Mouse (Mus musculus) hindbrain, embryonic 12.5 days (tissue): ENCODE measurements around the gene Ick. TPM values are rescaled to one million over a fixed set of nuclear protein-coding genes. Genes with fewer than 3 reads are reported as not detected.
"Not testable (repeated sequence)": the region's sequence is repeated elsewhere in the genome, so short reads cannot be mapped to it uniquely, and the experiment has no call there.

ENCODE experiments used
- ATAC-seq: fragments of 200-750 bp; cut with Nextera tagmentation; 2 replicates; pipeline ENCODE4 v1.8.0; 2017; ENCODE audit warnings: moderate TSS enrichment; ENCODE audit not compliant: low FRiP score
- H3K27ac ChIP-seq: fragments of 300-500 bp; sonication (generic); 2 replicates; pipeline ENCODE4 v1.5.1; 2016; ENCODE audit warnings: mild to moderate bottlenecking
- H3K27me3 ChIP-seq: fragments of 300-500 bp; sonication (generic); 2 replicates; pipeline ENCODE4 v1.6.1; 2016; ENCODE audit warnings: mild to moderate bottlenecking
- H3K36me3 ChIP-seq: fragments of 300-500 bp; sonication (generic); 2 replicates; pipeline ENCODE4 v1.6.1; 2016; ENCODE audit warnings: mild to moderate bottlenecking
- H3K4me1 ChIP-seq: fragments of 300-500 bp; sonication (generic); 2 replicates; pipeline ENCODE4 v1.6.1; 2016
- H3K4me2 ChIP-seq: fragments of 300-500 bp; sonication (generic); replicated peaks from 2 replicates; pipeline ENCODE4 v1.6.1; 2016; ENCODE audit warnings: mild to moderate bottlenecking
- H3K4me3 ChIP-seq: fragments of 300-500 bp; sonication (generic); 2 replicates; pipeline ENCODE4 v1.5.1; 2016; ENCODE audit warnings: mild to moderate bottlenecking
- H3K9ac ChIP-seq: fragments of 300-500 bp; sonication (generic); 2 replicates; pipeline ENCODE4 v1.6.1; 2016; ENCODE audit warnings: mild to moderate bottlenecking, moderate library complexity
- H3K9me3 ChIP-seq: fragments of 300-500 bp; sonication (generic); replicated peaks from 2 replicates; pipeline ENCODE4 v1.6.1; 2016; ENCODE audit warnings: mild to moderate bottlenecking
- WGBS: fragments of 180-500 bp; shearing (Covaris S2); methylation state at CpG from one replicate; pipeline ENCODE4 v1.1.7; 2016; 5-methylcytosine and 5-hydroxymethylcytosine counted together
- polyA plus RNA-seq: library from polyadenylated mRNA; unstranded; fragments of >200 nt; fragmentation: Nextera tagmentation; extraction: Ambion mirVana; gene quantifications from 2 replicates; pipeline ENCODE4 v1.2.1, GENCODE M21; 2016

Gene Ick
- 38.1 and 40.0 TPM in 2 replicates for polyA plus RNA-seq

DNA sequence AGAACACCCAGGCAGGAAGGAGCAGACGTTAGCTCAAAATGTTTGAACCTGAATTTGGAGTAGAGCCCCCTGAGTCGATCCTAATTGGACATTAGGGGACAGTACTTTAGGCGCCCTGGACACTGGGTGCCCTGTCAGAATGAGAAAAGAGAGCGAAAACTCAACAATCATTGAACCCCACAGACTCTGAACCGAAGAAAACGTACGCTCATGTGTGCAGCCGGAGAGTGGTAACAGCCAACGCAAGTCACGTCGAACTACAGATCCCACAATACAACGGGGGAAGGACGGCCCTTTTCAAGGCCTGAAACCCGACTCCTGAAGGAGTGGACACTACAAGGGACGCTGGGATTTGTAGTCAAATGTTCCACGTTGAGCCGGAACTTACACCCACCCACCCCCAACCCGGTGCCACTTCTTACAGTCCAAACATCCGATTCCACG lies at the start of gene Ick, which contains the start of gene Fbxo9:
Gene Ick (plus strand): TSS at position 397 of the 444 bp plus-strand sequence.
Gene Fbxo9 (minus strand): TSS at position 270 of the 444 bp plus-strand sequence.
- WGBS = under 1% methylated on average over 20 of the region's 20 CpGs
- Histone ChIP-seq H3K27me3 (no peaks in the 10 kb centered on the region), H3K4me1 (peaks cover 18% of the 10 kb centered on the region; the same call in 1 of the 2 replicates), H3K4me3 (peak within 1 kb of the TSS; percentile 84), H3K9ac (peak within 1 kb of the TSS; percentile 91), H3K36me3 (no peaks in the 10 kb centered on the region), H3K4me2 (peak within 1 kb of the TSS; percentile 86), H3K27ac (peak within 1 kb of the TSS; percentile 92), H3K9me3 (no peaks in the 10 kb centered on the region)
- peak; percentile 94 for ATAC-seq

DNA sequence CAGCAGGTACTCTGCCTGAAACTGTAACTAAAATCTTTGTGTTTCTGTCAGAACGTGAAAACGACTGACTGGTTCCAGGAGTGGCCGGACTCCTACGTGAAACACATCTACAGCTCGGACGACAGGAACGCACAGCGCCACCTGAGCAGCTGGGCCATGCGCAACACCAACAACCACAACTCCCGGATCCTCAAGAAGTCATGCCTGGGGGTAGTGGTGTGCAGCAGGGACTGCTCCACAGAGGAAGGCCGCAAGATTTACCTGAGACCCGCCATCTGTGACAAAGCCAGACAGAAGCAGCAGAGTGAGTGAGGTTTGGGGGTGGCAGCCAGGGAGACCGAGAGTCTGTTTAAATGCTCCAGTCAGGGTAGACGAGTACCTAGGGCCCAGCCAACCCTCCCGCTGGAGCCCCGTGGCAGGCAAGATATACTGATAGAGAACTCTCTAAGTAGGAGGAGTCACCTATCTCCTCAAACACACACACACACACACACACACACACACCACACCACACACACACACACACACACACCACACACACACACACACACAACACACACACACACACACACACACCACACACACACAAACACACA lies 49.4 kb upstream of the Ick start:
- no peak overlapping the region for H3K9ac ChIP-seq
- WGBS = 83% methylated on average over 16 of the region's 16 CpGs
- H3K27ac ChIP-seq = no peak overlapping the region
- H3K9me3 ChIP-seq = no peaks in the 10 kb centered on the region
- H3K4me3 ChIP-seq = no peak overlapping the region
- H3K4me1 ChIP-seq = no peaks in the 10 kb centered on the region
- no peaks in the 10 kb centered on the region for H3K36me3 ChIP-seq
- no peak overlapping the region for H3K4me2 ChIP-seq
- no peak for ATAC-seq
- no peaks in the 10 kb centered on the region for H3K27me3 ChIP-seq

DNA sequence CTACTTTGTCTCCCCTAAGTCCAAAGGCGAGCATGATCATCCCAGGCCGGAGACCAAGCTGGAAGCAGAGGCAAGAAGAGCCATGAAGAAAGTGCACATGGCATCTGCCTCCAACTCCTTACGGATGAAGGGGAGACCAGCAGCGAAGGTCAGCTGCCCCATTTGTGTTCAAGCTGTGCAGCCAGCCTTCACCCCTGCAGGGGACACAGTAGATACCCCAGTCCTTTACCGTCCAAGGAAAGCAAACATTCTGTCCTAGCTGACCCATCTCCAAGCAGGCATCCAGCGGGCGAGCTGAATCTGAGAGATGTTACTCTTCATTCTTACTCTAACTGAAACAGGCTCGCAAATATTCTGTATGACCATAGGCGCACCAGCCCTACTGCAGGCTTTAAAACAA lies 46.6 kb upstream of the Ick start:
- WGBS = 69% methylated on average over 9 of the region's 9 CpGs
- no peak overlapping the region for H3K4me2 ChIP-seq
- ATAC-seq = no peak

DNA sequence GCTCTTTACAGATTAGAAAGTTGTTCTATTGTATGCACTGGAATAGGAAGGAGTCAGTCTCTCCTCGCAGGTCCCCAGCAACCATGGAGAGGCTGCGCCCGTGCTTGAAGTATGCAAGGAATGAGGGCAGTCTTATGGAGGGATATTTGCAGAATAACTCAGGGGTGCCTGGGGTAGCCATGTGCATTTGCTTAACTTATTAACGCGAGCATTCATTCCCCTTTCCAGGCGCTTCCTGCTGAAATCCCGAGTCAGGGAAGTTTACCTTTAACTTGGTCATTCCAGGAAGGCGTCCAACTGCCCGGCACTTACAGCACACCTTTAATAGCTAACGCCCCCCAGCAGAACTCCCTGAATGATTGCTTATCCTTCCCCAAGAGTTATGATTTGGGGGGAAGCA lies 44.9 kb upstream of the Ick start:
- Histone ChIP-seq H3K4me3 (no peak overlapping the region), H3K36me3 (no peaks in the 10 kb centered on the region), H3K9ac (no peak overlapping the region), H3K27me3 (no peaks in the 10 kb centered on the region), H3K27ac (no peak overlapping the region), H3K9me3 (no peaks in the 10 kb centered on the region), H3K4me1 (no peaks in the 10 kb centered on the region), H3K4me2 (no peak overlapping the region)
- WGBS = 67% methylated on average over 10 of the region's 10 CpGs
- ATAC-seq = no peak

More for the DNA sequence above, 46.6 kb upstream of the Ick start:
- H3K36me3 ChIP-seq = no peaks in the 10 kb centered on the region
- no peaks in the 10 kb centered on the region for H3K4me1 ChIP-seq
- H3K27me3 ChIP-seq = no peaks in the 10 kb centered on the region
- H3K27ac ChIP-seq = no peak overlapping the region
- no peaks in the 10 kb centered on the region for H3K9me3 ChIP-seq
- H3K9ac ChIP-seq = no peak overlapping the region
- H3K4me3 ChIP-seq = no peak overlapping the region

DNA sequence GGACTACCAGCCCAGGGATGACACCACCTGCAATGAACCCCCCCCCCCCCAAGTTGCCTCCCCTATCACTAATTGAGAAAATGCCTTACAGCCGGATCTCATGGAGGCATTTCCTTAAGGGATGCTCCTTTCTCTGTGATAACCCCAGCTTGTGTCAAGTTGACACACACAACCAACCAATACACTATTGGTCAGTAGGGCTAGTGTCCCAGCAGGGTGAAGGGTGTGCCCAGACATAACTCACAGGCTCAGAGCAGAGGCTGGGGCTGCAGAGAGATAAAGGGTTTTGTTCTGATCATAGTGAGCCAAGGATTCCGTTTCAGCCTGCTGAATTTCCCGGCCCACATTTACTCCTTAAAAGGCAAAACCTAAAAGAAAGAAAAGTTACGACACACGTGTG lies 38.5 kb upstream of the Ick start:
- no peak overlapping the region for H3K4me3 ChIP-seq
- H3K9me3 ChIP-seq = no peaks in the 10 kb centered on the region
- no peak overlapping the region for H3K4me2 ChIP-seq
- no peak overlapping the region for H3K9ac ChIP-seq
- no peak for ATAC-seq
- H3K4me1 ChIP-seq = 0 out of 2 replicates have a peak, but pooled peaks cover 2% of the 10 kb centered on the region
- H3K27me3 ChIP-seq = no peaks in the 10 kb centered on the region
- H3K36me3 ChIP-seq = no peaks in the 10 kb centered on the region
- 74% methylated on average over 5 of the region's 5 CpGs for WGBS
- H3K27ac ChIP-seq = no peak overlapping the region

DNA sequence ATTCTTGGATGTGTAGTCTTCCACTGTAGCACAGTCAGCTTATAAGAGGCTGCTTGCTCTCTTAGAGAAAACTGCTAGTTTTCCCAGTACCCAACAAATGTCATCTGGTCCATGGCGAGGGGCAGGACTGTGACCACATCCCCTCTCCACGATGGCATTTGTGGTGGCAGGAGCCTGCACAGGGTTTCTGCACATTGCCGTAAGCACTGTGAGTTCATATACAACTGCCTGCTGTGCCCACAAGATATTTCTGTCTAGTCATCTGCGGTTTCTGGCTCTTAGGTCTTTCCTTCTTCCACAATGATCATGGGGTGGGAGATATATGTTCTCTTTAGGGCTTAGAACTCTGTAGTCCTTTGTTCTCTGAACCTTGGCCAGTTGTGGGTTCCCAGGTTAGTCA lies 37.4 kb upstream of the Ick start:
- Histone ChIP-seq H3K27ac (no peak overlapping the region), H3K27me3 (no peaks in the 10 kb centered on the region), H3K36me3 (no peaks in the 10 kb centered on the region), H3K4me1 (0 out of 2 replicates have a peak, but pooled peaks cover 2% of the 10 kb centered on the region), H3K9me3 (no peaks in the 10 kb centered on the region), H3K4me2 (no peak overlapping the region), H3K4me3 (no peak overlapping the region), H3K9ac (no peak overlapping the region)
- 92% methylated on average over 4 of the region's 4 CpGs for WGBS
- ATAC-seq = no peak

DNA sequence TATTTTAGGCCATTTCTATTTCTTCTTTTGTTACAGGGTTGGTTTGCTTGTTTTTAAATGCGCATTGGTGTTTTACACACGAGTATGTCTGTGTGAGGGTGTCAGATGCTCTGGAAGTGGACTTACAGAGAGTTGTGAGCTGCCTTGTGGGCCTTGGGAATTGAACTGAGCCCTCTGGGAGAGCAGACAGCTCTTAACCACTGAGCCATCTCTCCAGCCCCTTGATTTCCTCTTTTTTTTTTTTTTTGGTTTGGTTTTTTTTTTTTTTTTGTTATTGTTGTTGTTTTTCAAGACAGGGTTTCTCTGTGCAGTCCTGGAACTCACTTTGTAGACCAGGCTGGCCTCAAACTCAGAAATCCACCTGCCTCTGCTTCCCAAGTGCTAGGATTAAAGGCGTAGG lies 35.7 kb upstream of the Ick start:
- H3K36me3 ChIP-seq, H3K4me1 ChIP-seq, H3K27me3 ChIP-seq, H3K4me2 ChIP-seq, H3K9ac ChIP-seq, ATAC-seq, H3K27ac ChIP-seq, H3K4me3 ChIP-seq, H3K9me3 ChIP-seq: not testable (repeated sequence)
- 86% methylated on average over 3 of the region's 3 CpGs for WGBS

DNA sequence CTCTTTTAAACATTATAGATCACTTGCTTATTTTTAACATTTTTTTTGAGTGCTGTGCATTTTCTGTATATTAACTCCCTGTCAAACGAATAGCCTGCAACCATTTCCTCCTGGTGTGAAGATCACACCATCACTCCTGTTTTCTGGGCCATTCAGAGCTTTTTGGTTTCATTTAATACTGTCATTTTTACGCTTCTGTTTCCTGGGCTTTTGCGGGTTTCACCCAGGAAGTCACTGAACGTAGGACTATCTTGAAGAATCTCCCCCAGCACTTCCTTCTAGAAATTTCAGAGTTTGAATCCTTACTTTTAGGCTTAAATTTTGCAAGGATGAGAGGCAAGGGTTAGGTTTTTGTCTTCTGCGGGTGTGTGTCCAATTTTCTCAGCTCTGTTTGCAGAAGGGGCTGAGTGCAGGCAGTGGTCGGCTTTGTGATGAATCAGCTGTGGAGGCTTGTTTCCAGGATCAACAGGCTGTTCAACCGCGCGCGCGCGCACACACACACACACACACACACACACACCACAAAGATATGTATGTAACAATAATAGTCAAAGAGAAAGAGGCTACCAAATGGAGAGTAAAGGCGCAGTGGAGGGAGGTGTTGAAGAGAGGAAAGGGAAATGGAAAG lies 35.2 kb upstream of the Ick start:
- H3K4me1 ChIP-seq = 0 out of 2 replicates have a peak, but pooled peaks cover 2% of the 10 kb centered on the region
- H3K4me2 ChIP-seq = no peak overlapping the region
- no peaks in the 10 kb centered on the region for H3K27me3 ChIP-seq
- ATAC-seq = no peak
- H3K4me3 ChIP-seq = no peak overlapping the region
- H3K27ac ChIP-seq = no peak overlapping the region
- H3K9me3 ChIP-seq = no peaks in the 10 kb centered on the region
- 90% methylated on average over 13 of the region's 13 CpGs for WGBS
- no peaks in the 10 kb centered on the region for H3K36me3 ChIP-seq
- no peak overlapping the region for H3K9ac ChIP-seq

DNA sequence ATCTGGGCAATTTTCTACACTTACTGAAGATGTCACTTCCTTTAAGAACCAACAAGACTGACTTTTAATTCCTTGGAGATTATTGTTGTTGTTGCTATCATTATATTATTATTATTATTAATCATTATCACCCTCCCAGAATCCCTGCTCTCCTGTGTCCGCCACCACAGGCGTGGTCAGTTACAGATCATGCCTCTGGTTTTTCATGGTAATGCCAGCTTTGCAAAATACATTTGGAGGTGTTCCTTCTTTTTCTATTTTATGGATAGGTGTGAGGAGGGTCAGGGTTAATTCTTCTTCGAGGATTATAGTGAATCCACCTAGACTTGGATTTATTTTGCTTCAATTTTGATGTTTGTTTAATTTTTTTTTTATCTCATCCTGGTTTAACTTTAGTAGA lies 33.7 kb upstream of the Ick start:
- Histone ChIP-seq H3K27ac (no peak overlapping the region), H3K9ac (no peak overlapping the region), H3K4me3 (no peak overlapping the region), H3K4me1 (0 out of 2 replicates have a peak, but pooled peaks cover 2% of the 10 kb centered on the region), H3K4me2 (no peak overlapping the region), H3K27me3 (no peaks in the 10 kb centered on the region), H3K36me3 (no peaks in the 10 kb centered on the region), H3K9me3 (no peaks in the 10 kb centered on the region)
- no peak for ATAC-seq
- WGBS = 85% methylated on average over 3 of the region's 3 CpGs

DNA sequence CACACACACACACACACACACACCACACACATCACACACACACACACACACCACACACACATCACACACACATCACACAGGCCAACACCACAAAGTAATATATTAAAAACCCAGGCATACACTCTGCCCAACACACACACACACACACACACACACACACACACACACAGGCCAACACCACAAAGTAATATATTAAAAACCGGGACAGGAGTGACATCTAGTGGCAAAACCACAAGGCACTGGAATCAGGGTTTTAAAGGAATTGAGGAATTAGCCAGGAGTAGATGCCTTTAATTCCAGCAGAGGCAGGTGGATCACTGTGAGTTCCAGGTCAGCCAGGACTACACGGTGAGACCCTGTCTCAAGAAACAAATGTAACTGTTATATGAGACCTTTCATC lies 30.8 kb upstream of the Ick start:
- 43% methylated on average over 2 of the region's 2 CpGs for WGBS
- no peak for ATAC-seq
- H3K4me3 ChIP-seq = no peak overlapping the region
- no peak overlapping the region for H3K27ac ChIP-seq
- no peaks in the 10 kb centered on the region for H3K27me3 ChIP-seq
- peaks cover 16% of the 10 kb centered on the region for H3K36me3 ChIP-seq
- H3K9me3 ChIP-seq = no peaks in the 10 kb centered on the region
- H3K9ac ChIP-seq = no peak overlapping the region
- H3K4me2 ChIP-seq = no peak overlapping the region
- H3K4me1 ChIP-seq = no peaks in the 10 kb centered on the region

DNA sequence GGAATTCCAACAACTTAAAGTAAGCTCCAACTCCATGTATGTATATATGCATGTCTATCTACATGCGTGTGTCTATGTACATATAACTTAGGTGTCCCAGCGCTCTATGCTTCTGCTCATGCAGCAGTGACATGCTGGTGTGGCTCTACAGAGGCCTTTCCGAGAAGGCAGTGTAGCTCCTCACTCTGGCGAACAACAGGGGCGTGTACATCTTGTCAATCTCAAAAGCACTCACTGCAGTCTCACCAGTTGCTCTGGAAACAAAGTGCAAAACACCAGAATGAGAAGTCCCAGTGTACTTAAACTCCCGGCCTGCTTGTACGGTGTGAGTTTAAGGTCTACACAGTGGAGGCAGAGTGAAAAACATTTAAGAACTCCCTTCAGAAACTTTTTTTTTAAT lies 27.2 kb upstream of the Ick start:
- Histone ChIP-seq H3K4me2 (no peak overlapping the region), H3K27me3 (no peaks in the 10 kb centered on the region), H3K9ac (no peak overlapping the region), H3K4me1 (no peaks in the 10 kb centered on the region), H3K27ac (no peak overlapping the region), H3K4me3 (no peak overlapping the region), H3K9me3 (no peaks in the 10 kb centered on the region), H3K36me3 (peaks cover 50% of the 10 kb centered on the region)
- ATAC-seq = no peak; the same call in 1 of the 2 replicates
- 68% methylated on average over 7 of the region's 7 CpGs for WGBS

DNA sequence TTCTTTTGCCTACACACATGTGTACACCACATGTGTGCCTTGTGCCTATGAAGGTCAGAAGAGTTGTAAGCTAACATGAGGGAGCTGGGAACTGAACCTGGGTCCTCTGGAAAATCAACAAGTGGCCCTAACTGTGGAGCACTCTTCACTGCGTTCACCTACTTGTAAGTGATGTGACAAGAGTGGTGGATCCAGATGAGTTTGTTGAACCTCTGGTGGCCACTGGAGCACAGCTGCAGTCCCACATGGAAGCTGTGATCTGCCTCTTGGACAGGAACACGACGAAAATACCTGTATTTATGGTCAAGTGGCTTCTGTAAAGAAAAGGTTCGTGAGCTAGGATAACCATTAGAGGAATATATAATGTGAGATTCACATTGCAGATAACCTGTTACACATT lies 24.7 kb upstream of the Ick start:
- WGBS = 94% methylated on average over 4 of the region's 4 CpGs
- Histone ChIP-seq H3K27ac (no peak overlapping the region), H3K4me2 (no peak overlapping the region), H3K9me3 (no peaks in the 10 kb centered on the region), H3K4me1 (no peaks in the 10 kb centered on the region), H3K27me3 (no peaks in the 10 kb centered on the region), H3K4me3 (no peak overlapping the region), H3K36me3 (peaks cover 55% of the 10 kb centered on the region), H3K9ac (no peak overlapping the region)
- no peak for ATAC-seq
